Mouse (Mus musculus) heart, adult 10 weeks (tissue): ENCODE data around the gene Jak1. TPM values are rescaled to one million over a fixed set of nuclear protein-coding genes. Genes with fewer than 3 reads are reported as not detected.

Experiments used
- polyA plus RNA-seq: library from polyadenylated mRNA; stranded (reverse); fragments of 350-450 nt; fragmentation: Illumina TruSeq; extraction: RNeasy Lipid Tissue Mini Kit (QIAGEN cat#74804); gene quantifications from one replicate; pipeline ENCODE4 v1.2.3, GENCODE M21; 2014; ENCODE audit warnings: low read depth, low replicate concordance

Jak1 gene
- polyA plus RNA-seq: 94.6 TPM

DNA sequence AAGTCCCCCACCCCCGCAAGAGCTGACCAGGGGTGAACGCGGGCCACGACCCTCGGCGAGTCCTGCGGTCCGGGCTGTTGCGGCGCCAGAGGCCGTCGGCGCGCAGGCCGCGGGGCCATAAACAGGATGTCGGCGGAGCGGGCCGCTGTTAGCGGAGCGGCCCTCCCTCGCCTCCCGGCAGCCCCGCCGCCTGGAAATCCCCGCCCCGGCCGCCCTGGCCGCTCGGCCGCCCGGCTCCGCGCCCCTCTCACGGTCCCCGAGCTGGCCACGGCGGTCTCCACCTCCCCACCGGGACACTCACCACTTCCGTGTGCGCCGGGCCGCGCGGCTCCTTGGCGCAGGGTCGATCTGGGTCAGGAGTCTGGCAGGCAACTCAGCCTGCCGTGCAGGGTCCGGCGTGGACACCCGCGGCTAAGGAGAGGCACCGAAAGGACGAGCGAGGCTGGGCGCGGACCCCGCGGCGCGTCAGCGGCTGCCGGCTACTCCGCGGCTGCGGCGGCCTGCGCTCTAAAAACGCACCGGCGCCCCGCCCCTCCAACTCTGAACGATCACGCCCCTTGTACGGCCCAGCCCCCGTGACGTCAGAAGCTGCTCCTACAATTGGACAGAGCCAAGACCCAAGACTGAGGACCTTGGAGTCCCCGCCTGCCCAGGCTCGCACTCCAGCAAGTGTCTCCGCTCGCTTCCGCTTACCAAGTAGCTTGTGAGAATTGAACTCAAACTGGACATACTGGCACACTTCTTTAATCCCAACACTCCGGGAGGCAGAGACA is at the start of gene Jak1:
TSS of gene Jak1 (minus strand) at position 542 of the 773 bp plus-strand sequence.

Other genes with a start within 250 kb of the Jak1 start
- gene Gm10577, start 244.6 kb downstream of the Jak1 start, polyA plus RNA-seq: not detected
- 1.8 TPM for gene Raver2, start 196.3 kb downstream of the Jak1 start, polyA plus RNA-seq
- gene Ak4, start 154.0 kb upstream of the Jak1 start, polyA plus RNA-seq: 23.9 TPM
- gene Dnajc6, start 231.4 kb upstream of the Jak1 start, polyA plus RNA-seq: 0.81 TPM